Mouse (Mus musculus) intestine, postnatal 0 days (tissue): ENCODE results near the gene Nol11. TPM values are rescaled to one million over a fixed set of nuclear protein-coding genes. Genes with fewer than 3 reads are reported as not detected.

Source experiments
- ATAC-seq: fragments of 200-750 bp; cut with Nextera tagmentation; 2 replicates; pipeline ENCODE4 v1.8.0; 2017; ENCODE audit warnings: mild to moderate bottlenecking, moderate TSS enrichment, moderate library complexity
- H3K27ac ChIP-seq: fragments of 300-500 bp; sonication (generic); 2 replicates; pipeline ENCODE4 v1.5.1; 2014; ENCODE audit warnings: mild to moderate bottlenecking, low read depth, low read length, moderate library complexity
- H3K27me3 ChIP-seq: fragments of 300-500 bp; sonication (generic); replicated peaks from 2 replicates; pipeline ENCODE4 v1.6.1; 2014; ENCODE audit warnings: low read length, mixed read lengths; ENCODE audit not compliant: control insufficient read depth, insufficient read depth
- H3K36me3 ChIP-seq: fragments of 300-500 bp; sonication (generic); 2 replicates; pipeline ENCODE4 v1.6.1; 2014; ENCODE audit warnings: mild to moderate bottlenecking, moderate library complexity; ENCODE audit not compliant: control insufficient read depth, insufficient read depth
- H3K4me1 ChIP-seq: fragments of 300-500 bp; sonication (generic); replicated peaks from 2 replicates; pipeline ENCODE4 v1.6.1; 2014; ENCODE audit warnings: antibody characterized with exemption, low read length, mixed read lengths; ENCODE audit not compliant: control insufficient read depth, insufficient read depth
- H3K4me2 ChIP-seq: fragments of 300-500 bp; sonication (generic); replicated peaks from 2 replicates; pipeline ENCODE4 v1.6.1; 2014; ENCODE audit warnings: low read depth, mild to moderate bottlenecking, moderate library complexity
- H3K4me3 ChIP-seq: fragments of 300-500 bp; sonication (generic); 2 replicates; pipeline ENCODE4 v1.5.1; 2014; ENCODE audit warnings: low read depth, low read length
- H3K9ac ChIP-seq: fragments of 300-500 bp; sonication (generic); 2 replicates; pipeline ENCODE4 v1.6.1; 2014; ENCODE audit warnings: mild to moderate bottlenecking, low read depth, low read length
- H3K9me3 ChIP-seq: fragments of 300-500 bp; sonication (generic); 2 replicates; pipeline ENCODE4 v1.6.1; 2016; ENCODE audit warnings: mixed run types; ENCODE audit not compliant: control insufficient read depth
- CTCF ChIP-seq: sonication (generic); IDR thresholded peaks from 2 replicates; pipeline ENCODE4 v1.5.1; 2016; ENCODE audit warnings: low read depth, mild to moderate bottlenecking, control low read depth, antibody characterized with exemption, moderate library complexity
- WGBS: fragments of 180-500 bp; shearing (Covaris S2); extraction: QIAGEN DNeasy Blood & Tissue Kit; methylation state at CpG from one replicate; pipeline ENCODE4 v1.1.7; 2014; 5-methylcytosine and 5-hydroxymethylcytosine counted together
- polyA plus RNA-seq: library from polyadenylated mRNA; unstranded; fragments of >200 nt; fragmentation: Nextera tagmentation; extraction: Ambion mirVana; gene quantifications from 2 replicates; pipeline ENCODE4 v1.2.1, GENCODE M21; 2015

The Nol11 gene
- polyA plus RNA-seq, 1 experiment from 2014 or later = 14.8 TPM

- WGBS = 58% methylated on average over 4 of the region's 4 CpGs
- Histone ChIP-seq H3K9me3 (no peaks in the 10 kb centered on the region), H3K4me1 (no peaks in the 10 kb centered on the region; the same call in 1 of the 2 replicates), H3K4me2 (no peak overlapping the region), H3K36me3 (no peaks in the 10 kb centered on the region), H3K9ac (no peak overlapping the region), H3K4me3 (no peak overlapping the region), H3K27me3 (no peaks in the 10 kb centered on the region), H3K27ac (no peak overlapping the region)
- no peak for ATAC-seq
- no peak for TF ChIP-seq CTCF
Measured at GRCm38 (mm10) chr11:107125011-107125410, 64.2 kb downstream of the Nol11 start.

GRCm38 (mm10) chr11:107124327-107124731 lies 64.9 kb downstream of the Nol11 start:
- H3K27ac ChIP-seq = no peak overlapping the region
- peak; percentile 79 for ATAC-seq
- no peak for TF ChIP-seq CTCF
- no peaks in the 10 kb centered on the region for H3K9me3 ChIP-seq
- WGBS = 17% methylated on average over 7 of the region's 7 CpGs
- H3K36me3 ChIP-seq = no peaks in the 10 kb centered on the region
- no peak overlapping the region for H3K9ac ChIP-seq
- H3K4me3 ChIP-seq = no peak overlapping the region
- H3K4me2 ChIP-seq = peak overlapping the region; percentile 18
- no peaks in the 10 kb centered on the region; the same call in 1 of the 2 replicates for H3K4me1 ChIP-seq
- no peaks in the 10 kb centered on the region for H3K27me3 ChIP-seq

- 82% methylated on average over 12 of the region's 12 CpGs for WGBS
- Histone ChIP-seq H3K27ac (no peak overlapping the region), H3K4me1 (no peaks in the 10 kb centered on the region), H3K36me3 (no peaks in the 10 kb centered on the region), H3K4me2 (no peak overlapping the region), H3K9me3 (no peaks in the 10 kb centered on the region), H3K4me3 (no peak overlapping the region), H3K27me3 (no peaks in the 10 kb centered on the region), H3K9ac (no peak overlapping the region)
- ATAC-seq = no peak
- TF ChIP-seq CTCF = no peak
Measured at GRCm38 (mm10) chr11:107117789-107118188, 71.4 kb downstream of the Nol11 start.

Other genes with a start within 250 kb of the Nol11 start
- 80.6 and 100 TPM in 2 replicates for gene Kpna2, start 189.8 kb downstream of the Nol11 start, polyA plus RNA-seq
- gene 1810010H24Rik, start 163.7 kb downstream of the Nol11 start, polyA plus RNA-seq = 9.6 and 9.9 TPM in 2 replicates
- 14.4 and 17.8 TPM in 2 replicates for gene Bptf, start 57.3 kb downstream of the Nol11 start, polyA plus RNA-seq